Comparison of ENCODE assay signal across 29 mouse cellular contexts in genomic region chr10:22637241-22637640, GRCm38 (mm10). TPM values are rescaled to one million over a fixed set of nuclear protein-coding genes. Genes with fewer than 3 reads are reported as not detected.
DNase-seq lines count a peak whose midpoint lies in the region; ATAC-seq and TF ChIP-seq lines count a peak whose summit lies in the region.
"Had no signal": no experiment of that assay in that cellular context is flagged by ENCODE, and none has a peak within 500 bp of the region (broad histone marks: within the 10 kb centered on the region; RNA-seq: fewer than 3 reads in every experiment).

No protein-coding gene starts in this region.

- no peaks in the 10 kb centered on the region for H3K9me3 ChIP-seq in heart, embryonic 12.5 days (replicated peaks)
- H3K9me3 ChIP-seq in lung, embryonic 14.5 days (ENCODE audit: low read depth, low read length), result no peaks in the 10 kb centered on the region
- no peaks in the 10 kb centered on the region for H3K9me3 ChIP-seq in embryonic facial prominence, embryonic 15.5 days (replicated peaks)
- H3K9me3 ChIP-seq: forebrain, embryonic 10.5 days; forebrain, embryonic 13.5 days; heart, embryonic 15.5 days; hindbrain, embryonic 10.5 days; hindbrain, embryonic 13.5 days had no signal

- TF ChIP-seq CTCF in lung, embryonic 14.5 days (IDR thresholded peaks at IDR 0.05; ENCODE audit: low read depth), result no peak

- WGBS in heart, embryonic 12.5 days, result 52% methylated on average over 3 of the region's 3 CpGs
- WGBS in lung, embryonic 14.5 days, result 39% methylated on average over 3 of the region's 3 CpGs
- 26% methylated on average over 3 of the region's 3 CpGs for WGBS in embryonic facial prominence, embryonic 15.5 days

- H3K36me3 ChIP-seq in heart, embryonic 12.5 days, result no peaks in the 10 kb centered on the region
- no peaks in the 10 kb centered on the region for H3K36me3 ChIP-seq in lung, embryonic 14.5 days (ENCODE audit: insufficient read depth)
- no peaks in the 10 kb centered on the region for H3K36me3 ChIP-seq in embryonic facial prominence, embryonic 15.5 days
- H3K36me3 ChIP-seq: forebrain, embryonic 10.5 days; heart, embryonic 15.5 days; hindbrain, embryonic 10.5 days; hindbrain, embryonic 13.5 days had no signal

- no peak overlapping the region for H3K4me2 ChIP-seq in heart, embryonic 12.5 days
- H3K4me2 ChIP-seq in lung, embryonic 14.5 days, result no peak overlapping the region
- no peak overlapping the region for H3K4me2 ChIP-seq in embryonic facial prominence, embryonic 15.5 days (replicated peaks)
- H3K4me2 ChIP-seq: forebrain, embryonic 13.5 days; heart, embryonic 11.5 days; heart, embryonic 15.5 days; hindbrain, embryonic 13.5 days had no signal

- H3K9ac ChIP-seq in heart, embryonic 12.5 days, result no peak overlapping the region
- H3K9ac ChIP-seq in lung, embryonic 14.5 days, result no peak overlapping the region
- no peak overlapping the region for H3K9ac ChIP-seq in embryonic facial prominence, embryonic 15.5 days
- H3K9ac ChIP-seq: forebrain, embryonic 13.5 days; heart, embryonic 15.5 days; hindbrain, embryonic 13.5 days had no signal

- no peak overlapping the region for H3K27ac ChIP-seq in heart, embryonic 12.5 days (ENCODE audit: poor library complexity, severe bottlenecking)
- no peak overlapping the region for H3K27ac ChIP-seq in lung, embryonic 14.5 days (ENCODE audit: low read depth)
- H3K27ac ChIP-seq in embryonic facial prominence, embryonic 15.5 days (replicated peaks), result 0 out of 2 replicates have a peak overlapping the region, but pooled peaks have one; percentile 39
- H3K27ac ChIP-seq: forebrain, embryonic 10.5 days; forebrain, embryonic 13.5 days; heart, embryonic 15.5 days; hindbrain, embryonic 10.5 days; hindbrain, embryonic 13.5 days had no signal

- no peaks in the 10 kb centered on the region for H3K4me1 ChIP-seq in heart, embryonic 12.5 days (replicated peaks)
- H3K4me1 ChIP-seq in lung, embryonic 14.5 days (ENCODE audit: insufficient read depth), result no peaks in the 10 kb centered on the region
- H3K4me1 ChIP-seq in embryonic facial prominence, embryonic 15.5 days, result 0 out of 2 replicates have a peak, but pooled peaks cover 3% of the 10 kb centered on the region
- H3K4me1 ChIP-seq: heart, embryonic 15.5 days had no signal

- H3K27me3 ChIP-seq in heart, embryonic 12.5 days (replicated peaks), result no peaks in the 10 kb centered on the region
- no peaks in the 10 kb centered on the region for H3K27me3 ChIP-seq in lung, embryonic 14.5 days (ENCODE audit: insufficient read depth, low read length)
- no peaks in the 10 kb centered on the region for H3K27me3 ChIP-seq in embryonic facial prominence, embryonic 15.5 days
- H3K27me3 ChIP-seq: forebrain, embryonic 13.5 days; heart, embryonic 15.5 days; hindbrain, embryonic 13.5 days had no signal

- DNase-seq in heart, adult 11 months, result peak; percentile 63
- DNase-seq in lung, embryonic 14.5 days, result peak; percentile 35
- DNase-seq in lung, postnatal 36 days, result no peak
- DNase-seq in adrenal gland, postnatal 25 days, result no peak
- no peak for DNase-seq in left cerebral cortex, adult 18-20 months (ENCODE audit: low spot score in 2 of 2)
- DNase-seq: adrenal gland, adult 2 months; adrenal gland, postnatal 14 days; cerebellum, adult 18-20 months; cerebellum, adult 9-11 months; cerebellum, postnatal 25 days; gastrocnemius, postnatal 10 days; gastrocnemius, postnatal 36 days; heart, postnatal 10 days; heart, postnatal 36 days had no signal

- no peak for ATAC-seq in heart, embryonic 12.5 days (ENCODE audit: insufficient number of reproducible peaks, low FRiP score)
- ATAC-seq in lung, embryonic 14.5 days (ENCODE audit: insufficient read depth), result no peak
- ATAC-seq in embryonic facial prominence, embryonic 15.5 days (ENCODE audit: insufficient number of reproducible peaks, low FRiP score, low TSS enrichment, low read depth), result no peak
- ATAC-seq: CD4-positive, CD25-positive, alpha-beta regulatory T cell, adult 4 months; forebrain, embryonic 13.5 days; forebrain, embryonic 16.5 days; hindbrain, embryonic 16.5 days; intestine, postnatal 0 days had no signal

- H3K4me3 ChIP-seq in heart, embryonic 12.5 days, result no peak overlapping the region
- H3K4me3 ChIP-seq in lung, embryonic 14.5 days (ENCODE audit: low read depth, low read length), result no peak overlapping the region
- no peak overlapping the region for H3K4me3 ChIP-seq in embryonic facial prominence, embryonic 15.5 days (replicated peaks)
- H3K4me3 ChIP-seq: forebrain, embryonic 10.5 days; forebrain, embryonic 13.5 days; heart, embryonic 15.5 days; hindbrain, embryonic 10.5 days; hindbrain, embryonic 13.5 days had no signal

RNA-seq across cellular contexts. Expression of gene Slc2a12, which starts 7.6 kb away (rescaled TPM):
- 1.9 and 2.2 TPM in 2 replicates for polyA plus RNA-seq in heart, embryonic 12.5 days (2016; fragmentation: Nextera tagmentation; extraction: Ambion mirVana)
- polyA plus RNA-seq in lung, embryonic 14.5 days (2014; fragmentation: Nextera tagmentation; extraction: Ambion mirVana), result 1.1 and 1.3 TPM in 2 replicates
- 3.7 and 3.8 TPM in 2 replicates for polyA plus RNA-seq in embryonic facial prominence, embryonic 15.5 days (2015; fragmentation: Nextera tagmentation; extraction: Ambion mirVana)
- total RNA-seq in adrenal gland, postnatal 25 days (2021), result 0.86 and 2.3 TPM in 2 replicates
- 1 to 10 TPM; 3.1 to 4.1 TPM for total RNA-seq in left cerebral cortex, adult 18-20 months (2021)
- total RNA-seq: common myeloid progenitor, adult 5-6 weeks; granulocyte monocyte progenitor cell, adult 5-6 weeks had no signal
- polyA plus RNA-seq: C2C12; CD4-positive, CD25-positive, alpha-beta regulatory T cell, adult 4 months had no signal

Comparison
In these comparisons a context has a peak if more than half of its experiments do, and no peak if none do; other contexts are left out.
1. DNase-seq: peak in heart, adult 11 months (single experiment) and lung, embryonic 14.5 days (single experiment); none in lung, postnatal 36 days (single experiment), adrenal gland, postnatal 25 days (single experiment) and left cerebral cortex, adult 18-20 months (0 of 2).